Mouse (Mus musculus) left cerebral cortex, adult 8-10 months (tissue): ENCODE data around the gene Prm2. TPM values are rescaled to one million over a fixed set of nuclear protein-coding genes. Genes with fewer than 3 reads are reported as not detected.

Source experiments
- DNase-seq, 2 experiments: peaks; one replicate each; pipeline ENCODE4 v3.0.0; 2022; ENCODE audit warnings: low spot score in 2 of 2
- total RNA-seq, 4 experiments: library from RNA; stranded (reverse); gene quantifications; 2 replicates each; pipeline ENCODE4 v1.2.4; 2022

Gene Prm2
- total RNA-seq, 4 experiments from 2014 or later, result not detected

- DNase-seq, result no peak
These were observed 18.3 kb downstream of the Prm2 start for GRCm38 (mm10) chr16:10777579-10778160.

DNA sequence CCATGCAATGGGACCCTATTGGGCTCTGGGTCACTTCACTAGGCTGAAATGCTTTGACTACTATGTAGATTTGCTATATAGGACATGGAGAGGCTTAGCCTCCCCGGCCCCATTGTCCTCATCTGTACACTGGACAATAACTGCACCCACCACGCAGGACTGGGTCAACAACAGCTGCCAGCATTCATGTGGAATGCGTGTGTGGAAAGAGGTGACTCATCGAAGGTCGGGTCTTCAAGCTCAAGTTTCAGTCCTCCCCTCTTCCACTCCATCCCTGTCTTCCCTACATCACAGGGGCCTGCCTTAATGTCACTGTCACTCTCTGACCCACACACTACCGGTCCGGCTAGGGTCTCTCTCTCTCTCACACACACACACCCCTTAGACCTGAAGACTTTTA is 19.6 kb downstream of the Prm2 start:
- no peak for DNase-seq

- DNase-seq, result no peak
These were observed 21.2 kb downstream of the Prm2 start for GRCm38 (mm10) chr16:10774726-10775125.

GRCm38 (mm10) chr16:10773543-10773942 is 22.4 kb downstream of the Prm2 start:
- no peak for DNase-seq

- no peak for DNase-seq
These were observed 24.0 kb downstream of the Prm2 start for GRCm38 (mm10) chr16:10771769-10772510.

GRCm38 (mm10) chr16:10770531-10771325 is 25.2 kb downstream of the Prm2 start:
- no peak for DNase-seq

GRCm38 (mm10) chr16:10769661-10770060 is 26.3 kb downstream of the Prm2 start:
- DNase-seq, result peak in 1 of 2 experiments; percentile 54

- DNase-seq, result no peak
These were observed 27.1 kb downstream of the Prm2 start for GRCm38 (mm10) chr16:10768821-10769220.

DNA sequence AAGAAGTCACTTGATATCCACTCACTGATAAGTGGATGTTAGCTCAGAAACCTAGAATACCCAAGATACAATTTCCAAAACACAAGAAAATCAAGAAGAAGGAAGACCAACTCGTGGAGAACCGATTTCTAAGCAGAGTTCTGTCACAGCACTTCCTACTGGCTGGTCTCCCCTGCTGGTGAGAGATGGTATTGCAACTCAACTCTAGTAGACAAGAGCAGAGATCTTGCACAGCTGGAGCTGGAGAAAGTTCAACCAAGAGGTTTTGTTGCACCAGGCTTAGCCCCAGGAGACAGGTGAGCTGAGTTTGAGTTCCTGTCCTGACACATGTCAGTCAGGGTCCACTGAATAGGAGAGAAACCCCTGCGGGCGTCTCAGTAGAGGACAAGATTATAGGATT is 28.8 kb downstream of the Prm2 start:
- DNase-seq, result no peak

GRCm38 (mm10) chr16:10764323-10764722 is 31.6 kb downstream of the Prm2 start:
- DNase-seq, result no peak

GRCm38 (mm10) chr16:10763540-10764264 is 32.2 kb downstream of the Prm2 start:
- no peak for DNase-seq

DNA sequence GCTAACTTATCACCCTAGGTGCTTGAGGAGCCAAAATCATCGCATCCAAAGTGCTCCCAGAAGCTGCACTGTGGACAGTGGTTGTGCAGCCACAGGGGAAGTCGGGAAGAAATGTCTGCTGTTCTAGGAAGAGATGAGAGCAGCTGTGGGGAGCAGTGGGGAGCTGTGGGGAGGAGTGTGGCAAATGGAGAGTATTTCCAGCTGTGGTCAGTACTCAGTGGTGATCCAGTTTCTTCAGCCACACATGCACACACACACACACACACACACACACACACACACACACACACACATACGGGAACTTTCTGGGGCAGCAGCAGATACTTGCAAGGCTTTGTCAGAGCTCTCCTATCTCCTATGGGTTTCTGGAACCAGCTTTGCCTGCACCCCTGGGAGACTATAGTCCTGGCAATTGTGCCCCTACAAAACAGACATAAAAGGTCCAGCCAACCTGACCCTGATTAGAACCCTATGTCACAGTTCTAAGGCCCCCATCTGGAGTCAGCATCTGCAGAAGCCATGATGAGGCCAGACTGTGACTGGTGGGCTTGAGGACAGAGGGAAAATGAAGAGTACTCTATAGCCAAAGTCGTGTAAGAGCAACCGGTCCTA is 33.3 kb downstream of the Prm2 start:
- no peak for DNase-seq

DNA sequence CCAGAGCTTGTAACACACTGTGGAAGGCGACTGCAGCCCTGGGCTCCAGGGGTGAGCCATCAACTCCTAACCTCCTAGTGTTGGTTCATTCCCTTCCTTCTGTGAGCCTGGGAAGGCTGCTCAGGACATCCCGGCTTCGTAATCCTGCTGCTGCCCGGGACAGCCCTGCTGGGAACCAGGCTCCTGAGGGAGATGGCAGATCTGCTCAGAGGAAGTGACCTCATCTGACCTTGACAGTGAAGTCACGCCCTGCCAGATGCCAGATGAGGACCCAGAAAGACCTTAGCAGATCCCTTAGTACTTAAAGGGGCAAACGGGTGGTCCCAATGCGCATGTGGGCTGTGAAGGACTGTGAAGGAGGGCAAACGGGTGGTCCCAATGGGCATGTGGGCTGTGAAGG is 34.8 kb downstream of the Prm2 start:
- no peak for DNase-seq

GRCm38 (mm10) chr16:10756168-10756567 is 39.8 kb downstream of the Prm2 start:
- DNase-seq, result no peak

GRCm38 (mm10) chr16:10754521-10755296 is 41.2 kb downstream of the Prm2 start:
- no peak for DNase-seq

GRCm38 (mm10) chr16:10749824-10750223 is 46.1 kb downstream of the Prm2 start:
- DNase-seq, result peak in 1 of 2 experiments; percentile 24

- no peak for DNase-seq
These were observed 46.7 kb downstream of the Prm2 start for GRCm38 (mm10) chr16:10749226-10749625.
